Mouse (Mus musculus): ENCODE results near the gene Areg.

DNA sequence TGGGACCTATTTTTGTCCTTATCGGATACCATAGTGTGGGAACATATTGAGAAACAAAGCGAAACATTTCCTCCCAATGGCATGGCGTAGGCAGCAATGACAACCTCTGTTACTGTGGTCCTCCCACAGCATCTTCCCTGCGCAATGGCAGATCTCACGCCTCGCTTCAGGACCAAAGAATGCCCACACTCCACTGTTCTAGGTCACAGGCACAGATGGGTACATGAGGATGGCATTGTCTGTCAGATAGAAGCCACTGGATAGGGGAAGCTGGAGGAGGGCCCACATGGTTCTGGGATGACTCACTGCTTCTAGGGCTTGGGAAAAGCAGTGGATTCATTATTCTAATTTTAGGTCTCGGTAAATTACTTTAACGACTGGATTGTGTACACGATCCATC lies 5.6 kb downstream of the Areg start:
- TF ChIP-seq CTCF (IDR thresholded peaks at IDR 0.05; ENCODE audit: borderline replicate concordance, control insufficient read depth, extremely low read depth, insufficient read depth, low read length, poor library complexity) (no peak), POLR2A (IDR thresholded peaks at IDR 0.05; ENCODE audit: control insufficient read depth, extremely low read depth, insufficient read depth, low read length, poor library complexity) (no peak)
